Mouse (Mus musculus) limb, embryonic 11.5 days (tissue): ENCODE data around the gene Ccdc146. TPM values are rescaled to one million over a fixed set of nuclear protein-coding genes. Genes with fewer than 3 reads are reported as not detected.
A peak's percentile ranks its signal among the peaks of the same experiment; 100 is the strongest.
"Not testable (repeated sequence)": the region's sequence is repeated elsewhere in the genome, so short reads cannot be mapped to it uniquely, and the experiment has no call there.

Source experiments
- ATAC-seq: fragments of 200-750 bp; cut with Nextera tagmentation; 2 replicates; pipeline ENCODE4 v1.8.0; 2017; ENCODE audit warnings: low read depth; ENCODE audit not compliant: insufficient number of reproducible peaks, low FRiP score, low TSS enrichment
- DNase-seq: peaks from one replicate; pipeline ENCODE4 v3.0.0-alpha.2; 2015; ENCODE audit warnings: low spot score
- H3K27ac ChIP-seq: fragments of 300-500 bp; sonication (generic); replicated peaks from 2 replicates; pipeline ENCODE4 v1.5.1; 2014; ENCODE audit warnings: low read depth, mild to moderate bottlenecking, low read length
- H3K27me3 ChIP-seq: fragments of 300-500 bp; sonication (generic); 2 replicates; pipeline ENCODE4 v1.6.1; 2014; ENCODE audit warnings: mild to moderate bottlenecking, low read length, mixed read lengths; ENCODE audit not compliant: control insufficient read depth, insufficient read depth
- H3K36me3 ChIP-seq: fragments of 300-500 bp; sonication (generic); 2 replicates; pipeline ENCODE4 v1.6.1; 2014; ENCODE audit warnings: mild to moderate bottlenecking, low read length, moderate library complexity, mixed read lengths; ENCODE audit not compliant: control insufficient read depth, insufficient read depth
- H3K4me1 ChIP-seq: fragments of 300-500 bp; sonication (generic); 2 replicates; pipeline ENCODE4 v1.6.1; 2014; ENCODE audit warnings: low read length, mixed read lengths; ENCODE audit not compliant: control insufficient read depth, insufficient read depth
- H3K4me2 ChIP-seq: fragments of 300-500 bp; sonication (generic); 2 replicates; pipeline ENCODE4 v1.6.1; 2014; ENCODE audit warnings: low read depth, mild to moderate bottlenecking, moderate library complexity; ENCODE audit not compliant: severe bottlenecking
- H3K4me3 ChIP-seq: fragments of 300-500 bp; sonication (generic); 2 replicates; pipeline ENCODE4 v1.5.1; 2014; ENCODE audit warnings: low read depth, low read length
- H3K9ac ChIP-seq: fragments of 300-500 bp; sonication (generic); 2 replicates; pipeline ENCODE4 v1.6.1; 2014; ENCODE audit warnings: mild to moderate bottlenecking, low read length
- H3K9me3 ChIP-seq: fragments of 300-500 bp; sonication (generic); 2 replicates; pipeline ENCODE4 v1.6.1; 2016; ENCODE audit warnings: low read length; ENCODE audit not compliant: control insufficient read depth
- WGBS: fragments of 180-500 bp; shearing (Covaris S2); extraction: QIAGEN DNeasy Blood & Tissue Kit; methylation state at CpG from one replicate; pipeline ENCODE4 v1.1.7; 2014; 5-methylcytosine and 5-hydroxymethylcytosine counted together
- polyA plus RNA-seq: library from polyadenylated mRNA; unstranded; fragments of >200 nt; fragmentation: Nextera tagmentation; extraction: Ambion mirVana; gene quantifications from 2 replicates; pipeline ENCODE4 v1.2.1, GENCODE M21; 2014

Gene Ccdc146
- polyA plus RNA-seq, 1 experiment from 2014 or later: not detected

- Histone ChIP-seq H3K4me1 (no peaks in the 10 kb centered on the region), H3K27me3 (no peaks in the 10 kb centered on the region), H3K4me3 (no peak overlapping the region), H3K36me3 (no peaks in the 10 kb centered on the region), H3K4me2 (no peak overlapping the region), H3K27ac (no peak overlapping the region), H3K9me3 (no peaks in the 10 kb centered on the region), H3K9ac (no peak overlapping the region)
- ATAC-seq (no peak), DNase-seq (no peak)
- 84% methylated on average over 6 of the region's 6 CpGs for WGBS
Measured at GRCm38 (mm10) chr5:21301011-21301410, 123.5 kb downstream of the Ccdc146 start.

- H3K9ac ChIP-seq: no peak overlapping the region
- no peaks in the 10 kb centered on the region for H3K27me3 ChIP-seq
- H3K9me3 ChIP-seq: no peaks in the 10 kb centered on the region
- no peaks in the 10 kb centered on the region for H3K4me1 ChIP-seq
- H3K4me2 ChIP-seq: no peak overlapping the region
- WGBS: 95% methylated on average over 3 of the region's 3 CpGs
- no peak overlapping the region for H3K27ac ChIP-seq
- DNase-seq (no peak), ATAC-seq (no peak)
- H3K36me3 ChIP-seq: no peaks in the 10 kb centered on the region
- no peak overlapping the region for H3K4me3 ChIP-seq
Measured at GRCm38 (mm10) chr5:21300058-21300457, 124.4 kb downstream of the Ccdc146 start.

- no peak overlapping the region for H3K9ac ChIP-seq
- ATAC-seq (no peak), DNase-seq (peak; percentile 23)
- H3K36me3 ChIP-seq: no peaks in the 10 kb centered on the region
- H3K9me3 ChIP-seq: no peaks in the 10 kb centered on the region
- 73% methylated on average over 21 of the region's 21 CpGs for WGBS
- H3K27ac ChIP-seq: no peak overlapping the region
- H3K4me2 ChIP-seq: no peak overlapping the region
- no peaks in the 10 kb centered on the region for H3K4me1 ChIP-seq
- no peaks in the 10 kb centered on the region for H3K27me3 ChIP-seq
- no peak overlapping the region for H3K4me3 ChIP-seq
Measured at GRCm38 (mm10) chr5:21299076-21299755, 125.3 kb downstream of the Ccdc146 start.

- no peak for DNase-seq
- no peak overlapping the region for H3K9ac ChIP-seq
- no peaks in the 10 kb centered on the region for H3K9me3 ChIP-seq
- no peak overlapping the region for H3K4me2 ChIP-seq
- ATAC-seq: no peak
- no peaks in the 10 kb centered on the region for H3K4me1 ChIP-seq
- WGBS: 88% methylated on average over 7 of the region's 8 CpGs
- no peak overlapping the region for H3K4me3 ChIP-seq
- no peaks in the 10 kb centered on the region for H3K27me3 ChIP-seq
- no peaks in the 10 kb centered on the region for H3K36me3 ChIP-seq
- no peak overlapping the region for H3K27ac ChIP-seq
Measured at GRCm38 (mm10) chr5:21295683-21296082, 128.8 kb downstream of the Ccdc146 start.

GRCm38 (mm10) chr5:21290594-21290993 lies 133.9 kb downstream of the Ccdc146 start:
- no peak overlapping the region for H3K4me2 ChIP-seq
- H3K9me3 ChIP-seq: no peaks in the 10 kb centered on the region
- no peak overlapping the region for H3K4me3 ChIP-seq
- no peaks in the 10 kb centered on the region for H3K27me3 ChIP-seq
- H3K36me3 ChIP-seq: no peaks in the 10 kb centered on the region
- no peak for DNase-seq
- H3K4me1 ChIP-seq: no peaks in the 10 kb centered on the region
- WGBS: 92% methylated on average over 8 of the region's 8 CpGs
- H3K9ac ChIP-seq: no peak overlapping the region
- no peak for ATAC-seq
- H3K27ac ChIP-seq: no peak overlapping the region

- no peak overlapping the region for H3K4me2 ChIP-seq
- no peaks in the 10 kb centered on the region for H3K36me3 ChIP-seq
- ATAC-seq (no peak), DNase-seq (no peak)
- H3K9me3 ChIP-seq: no peaks in the 10 kb centered on the region
- no peaks in the 10 kb centered on the region for H3K27me3 ChIP-seq
- 80% methylated on average over 7 of the region's 7 CpGs for WGBS
- no peak overlapping the region for H3K4me3 ChIP-seq
- no peak overlapping the region for H3K9ac ChIP-seq
- H3K4me1 ChIP-seq: no peaks in the 10 kb centered on the region
- no peak overlapping the region for H3K27ac ChIP-seq
Measured at GRCm38 (mm10) chr5:21288658-21289435, 135.6 kb downstream of the Ccdc146 start.

- H3K27ac ChIP-seq: no peak overlapping the region
- H3K4me3 ChIP-seq: no peak overlapping the region
- DNase-seq (no peak), ATAC-seq (no peak)
- H3K9ac ChIP-seq: no peak overlapping the region
- WGBS: 92% methylated on average over 12 of the region's 12 CpGs
- no peaks in the 10 kb centered on the region for H3K4me1 ChIP-seq
- H3K4me2 ChIP-seq: no peak overlapping the region
- H3K27me3 ChIP-seq: no peaks in the 10 kb centered on the region
- H3K9me3 ChIP-seq: no peaks in the 10 kb centered on the region
- H3K36me3 ChIP-seq: no peaks in the 10 kb centered on the region
Measured at GRCm38 (mm10) chr5:21283356-21284062, 141.0 kb downstream of the Ccdc146 start.

GRCm38 (mm10) chr5:21277685-21278084 lies 146.8 kb downstream of the Ccdc146 start:
- 50% methylated on average over 2 of the region's 2 CpGs for WGBS

More at GRCm38 (mm10) chr5:21277685-21278084, 146.8 kb downstream of the Ccdc146 start:
- H3K27me3 ChIP-seq, H3K4me2 ChIP-seq, H3K9me3 ChIP-seq, H3K9ac ChIP-seq, H3K36me3 ChIP-seq, DNase-seq, H3K27ac ChIP-seq, H3K4me1 ChIP-seq, ATAC-seq, H3K4me3 ChIP-seq: not testable (repeated sequence)
